Mouse (Mus musculus): ENCODE results near the gene Apoo. TPM values are rescaled to one million over a fixed set of nuclear protein-coding genes. Genes with fewer than 3 reads are reported as not detected.
"Not testable (repeated sequence)": the region's sequence is repeated elsewhere in the genome, so short reads cannot be mapped to it uniquely, and the experiment has no call there.

Apoo gene
- polyA plus RNA-seq (2015; fragmentation: Nextera tagmentation; extraction: Ambion mirVana), result 69.4 and 83.4 TPM in 2 replicates

GRCm38 (mm10) chrX:94366670-94367241 lies at the start of gene Apoo, which contains the start of gene Fam90a1b:
Apoo (plus strand) TSS chrX:94367117.
Fam90a1b (minus strand) TSS chrX:94366777.
- H3K9ac ChIP-seq (ENCODE audit: low read length), result peak within 1 kb of the TSS; percentile 72
- peak within 1 kb of the TSS; percentile 53 for H3K4me2 ChIP-seq (ENCODE audit: low read depth, low read length)
- no peaks in the 10 kb centered on the region for H3K9me3 ChIP-seq (replicated peaks; ENCODE audit: control insufficient read depth, low read length)
- 20% methylated on average over 46 of the region's 46 CpGs for WGBS
- peak; percentile 99 for ATAC-seq (ENCODE audit: insufficient read depth, low FRiP score)
- H3K4me1 ChIP-seq (ENCODE audit: control insufficient read depth, insufficient read depth, low read length), result 0 out of 2 replicates have a peak, but pooled peaks cover 4% of the 10 kb centered on the region
- H3K27ac ChIP-seq (ENCODE audit: low read length), result peak within 1 kb of the TSS; percentile 38
- no peaks in the 10 kb centered on the region for H3K36me3 ChIP-seq (ENCODE audit: control insufficient read depth, insufficient read depth, low read length)
- peak within 1 kb of the TSS; percentile 68 for H3K4me3 ChIP-seq (replicated peaks; ENCODE audit: low read length)
- H3K27me3 ChIP-seq (ENCODE audit: control insufficient read depth, insufficient read depth, low read length), result peaks cover 35% of the 10 kb centered on the region

- H3K4me3 ChIP-seq (replicated peaks; ENCODE audit: low read length), result no peak overlapping the region
- H3K9ac ChIP-seq (ENCODE audit: low read length), result no peak overlapping the region
- peaks cover 17% of the 10 kb centered on the region for H3K27me3 ChIP-seq (ENCODE audit: control insufficient read depth, insufficient read depth, low read length)
- no peaks in the 10 kb centered on the region for H3K36me3 ChIP-seq (ENCODE audit: control insufficient read depth, insufficient read depth, low read length)
- no peak for ATAC-seq (ENCODE audit: insufficient read depth, low FRiP score)
- WGBS, result 76% methylated on average over 11 of the region's 11 CpGs
- no peak overlapping the region for H3K4me2 ChIP-seq (ENCODE audit: low read depth, low read length)
- H3K27ac ChIP-seq (ENCODE audit: low read length), result no peak overlapping the region
- no peaks in the 10 kb centered on the region for H3K9me3 ChIP-seq (replicated peaks; ENCODE audit: control insufficient read depth, low read length)
- no peaks in the 10 kb centered on the region for H3K4me1 ChIP-seq (ENCODE audit: control insufficient read depth, insufficient read depth, low read length)
These were observed 45.6 kb upstream of the Apoo start for GRCm38 (mm10) chrX:94321036-94321902.

- not testable (repeated sequence) for H3K9me3 ChIP-seq (replicated peaks; ENCODE audit: control insufficient read depth, low read length); ATAC-seq (ENCODE audit: insufficient read depth, low FRiP score); H3K4me3 ChIP-seq (replicated peaks; ENCODE audit: low read length); H3K36me3 ChIP-seq (ENCODE audit: control insufficient read depth, insufficient read depth, low read length); H3K9ac ChIP-seq (ENCODE audit: low read length); H3K4me2 ChIP-seq (ENCODE audit: low read depth, low read length); H3K4me1 ChIP-seq (ENCODE audit: control insufficient read depth, insufficient read depth, low read length); H3K27ac ChIP-seq (ENCODE audit: low read length)
- WGBS, result 93% methylated on average over 4 of the region's 4 CpGs
- peaks cover 18% of the 10 kb centered on the region; the same call in 1 of the 2 replicates for H3K27me3 ChIP-seq (ENCODE audit: control insufficient read depth, insufficient read depth, low read length)
These were observed 23.3 kb upstream of the Apoo start for GRCm38 (mm10) chrX:94343638-94344037.

GRCm38 (mm10) chrX:94365381-94365925 lies 1.5 kb upstream of the Apoo start:
- Histone ChIP-seq H3K27ac (ENCODE audit: low read length) (no peak overlapping the region), H3K36me3 (ENCODE audit: control insufficient read depth, insufficient read depth, low read length) (no peaks in the 10 kb centered on the region), H3K27me3 (ENCODE audit: control insufficient read depth, insufficient read depth, low read length) (peaks cover 35% of the 10 kb centered on the region), H3K4me3 (replicated peaks; ENCODE audit: low read length) (peak overlapping the region; percentile 39; the same call in 1 of the 2 replicates), H3K9me3 (replicated peaks; ENCODE audit: control insufficient read depth, low read length) (no peaks in the 10 kb centered on the region), H3K4me2 (ENCODE audit: low read depth, low read length) (peak overlapping the region; percentile 53), H3K4me1 (ENCODE audit: control insufficient read depth, insufficient read depth, low read length) (0 out of 2 replicates have a peak, but pooled peaks cover 4% of the 10 kb centered on the region), H3K9ac (ENCODE audit: low read length) (no peak overlapping the region)
- no peak for ATAC-seq (ENCODE audit: insufficient read depth, low FRiP score)
- 26% methylated on average over 14 of the region's 14 CpGs for WGBS

DNA sequence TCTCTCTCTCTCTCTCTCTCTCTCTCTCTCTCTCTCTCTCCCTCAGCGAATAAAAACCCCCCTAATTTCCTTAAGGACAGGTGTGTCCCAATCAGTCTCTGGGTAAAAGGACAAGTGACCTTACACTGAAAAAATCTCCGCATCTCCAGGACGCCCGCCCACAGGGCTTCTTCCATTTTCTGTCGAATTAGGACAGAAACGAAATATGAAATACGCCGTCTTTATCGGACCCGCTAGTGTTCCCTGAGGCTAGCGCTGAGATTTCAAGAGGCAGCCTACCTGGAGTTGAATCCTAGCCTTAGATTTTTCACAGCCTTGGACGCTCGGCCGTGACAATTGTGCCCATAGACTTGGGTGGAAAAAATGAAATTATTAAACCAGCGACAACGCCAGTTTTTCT lies 888 bp upstream of the Apoo start:
- peak overlapping the region; percentile 53 for H3K4me2 ChIP-seq (ENCODE audit: low read depth, low read length)
- H3K4me1 ChIP-seq (ENCODE audit: control insufficient read depth, insufficient read depth, low read length), result 0 out of 2 replicates have a peak, but pooled peaks cover 4% of the 10 kb centered on the region
- no peak for ATAC-seq (ENCODE audit: insufficient read depth, low FRiP score)
- H3K9ac ChIP-seq (ENCODE audit: low read length), result no peak overlapping the region
- no peak overlapping the region for H3K27ac ChIP-seq (ENCODE audit: low read length)
- no peaks in the 10 kb centered on the region for H3K9me3 ChIP-seq (replicated peaks; ENCODE audit: control insufficient read depth, low read length)
- peaks cover 35% of the 10 kb centered on the region for H3K27me3 ChIP-seq (ENCODE audit: control insufficient read depth, insufficient read depth, low read length)
- no peaks in the 10 kb centered on the region for H3K36me3 ChIP-seq (ENCODE audit: control insufficient read depth, insufficient read depth, low read length)
- WGBS, result 23% methylated on average over 16 of the region's 16 CpGs
- H3K4me3 ChIP-seq (replicated peaks; ENCODE audit: low read length), result peak overlapping the region; percentile 39

DNA sequence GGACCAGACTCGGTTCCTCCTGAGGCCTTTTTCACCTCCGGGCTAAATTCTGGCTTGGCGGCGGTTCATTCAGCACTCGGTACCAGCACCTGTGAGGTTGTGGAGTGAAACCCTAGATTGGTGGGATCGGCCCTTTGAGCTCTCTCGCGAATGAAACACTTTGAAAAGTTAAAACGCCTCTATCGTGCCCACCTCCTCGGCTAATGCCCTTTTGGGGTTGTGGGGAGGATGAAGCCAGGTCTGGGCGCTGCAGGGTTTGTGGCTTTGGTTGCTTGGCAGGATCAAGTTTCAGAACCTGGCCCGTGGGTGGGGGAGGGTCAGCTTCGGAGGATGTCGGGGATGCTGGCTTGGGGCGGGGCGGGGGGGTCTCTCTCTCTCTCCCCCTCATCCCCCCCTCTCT lies 331 bp downstream of the Apoo start:
- Histone ChIP-seq H3K27ac (ENCODE audit: low read length) (peak overlapping the region; percentile 38), H3K4me2 (ENCODE audit: low read depth, low read length) (peak overlapping the region; percentile 52), H3K4me3 (replicated peaks; ENCODE audit: low read length) (peak overlapping the region; percentile 68), H3K9me3 (replicated peaks; ENCODE audit: control insufficient read depth, low read length) (no peaks in the 10 kb centered on the region), H3K9ac (ENCODE audit: low read length) (peak overlapping the region; percentile 72), H3K4me1 (ENCODE audit: control insufficient read depth, insufficient read depth, low read length) (0 out of 2 replicates have a peak, but pooled peaks cover 4% of the 10 kb centered on the region), H3K27me3 (ENCODE audit: control insufficient read depth, insufficient read depth, low read length) (peaks cover 35% of the 10 kb centered on the region), H3K36me3 (ENCODE audit: control insufficient read depth, insufficient read depth, low read length) (no peaks in the 10 kb centered on the region)
- ATAC-seq (ENCODE audit: insufficient read depth, low FRiP score), result peak; percentile 6; the same call in 1 of the 2 replicates
- 18% methylated on average over 17 of the region's 17 CpGs for whole genome bisulfite sequencing

- Histone ChIP-seq H3K9me3 (replicated peaks; ENCODE audit: control insufficient read depth, low read length) (no peaks in the 10 kb centered on the region), H3K27me3 (ENCODE audit: control insufficient read depth, insufficient read depth, low read length) (peaks cover 8% of the 10 kb centered on the region; the same call in 1 of the 2 replicates), H3K4me1 (ENCODE audit: control insufficient read depth, insufficient read depth, low read length) (no peaks in the 10 kb centered on the region), H3K4me2 (ENCODE audit: low read depth, low read length) (no peak overlapping the region), H3K4me3 (replicated peaks; ENCODE audit: low read length) (no peak overlapping the region), H3K9ac (ENCODE audit: low read length) (no peak overlapping the region), H3K27ac (ENCODE audit: low read length) (no peak overlapping the region), H3K36me3 (ENCODE audit: control insufficient read depth, insufficient read depth, low read length) (no peaks in the 10 kb centered on the region)
- ATAC-seq (ENCODE audit: insufficient read depth, low FRiP score), result no peak
- WGBS, result 73% methylated on average over 5 of the region's 5 CpGs
These were observed 11.8 kb downstream of the Apoo start for GRCm38 (mm10) chrX:94378734-94379133.

DNA sequence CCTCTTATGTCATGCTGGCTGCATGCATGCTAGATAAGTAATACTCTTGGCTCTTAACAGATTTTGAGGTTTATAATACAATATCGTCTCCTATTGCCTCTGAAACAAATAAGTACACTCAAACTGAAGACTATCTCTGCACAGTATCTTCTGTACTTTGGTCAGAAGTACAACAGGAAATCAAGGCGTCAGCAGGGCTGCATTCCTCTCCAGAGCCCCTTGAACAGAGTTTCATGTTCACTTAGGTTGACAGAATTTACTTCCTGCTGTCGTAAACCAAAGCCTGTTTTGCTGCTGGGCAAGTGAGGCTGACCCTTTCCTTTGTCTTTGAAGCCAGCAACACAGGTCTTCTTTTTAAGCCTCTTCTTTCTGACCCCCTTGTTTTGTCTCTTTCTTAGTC lies 42.1 kb downstream of the Apoo start:
- H3K4me3 ChIP-seq (replicated peaks; ENCODE audit: low read length), result no peak overlapping the region
- H3K9me3 ChIP-seq (replicated peaks; ENCODE audit: control insufficient read depth, low read length), result no peaks in the 10 kb centered on the region
- no peaks in the 10 kb centered on the region for H3K4me1 ChIP-seq (ENCODE audit: control insufficient read depth, insufficient read depth, low read length)
- H3K27me3 ChIP-seq (ENCODE audit: control insufficient read depth, insufficient read depth, low read length), result no peaks in the 10 kb centered on the region; the same call in 1 of the 2 replicates
- H3K9ac ChIP-seq (ENCODE audit: low read length), result no peak overlapping the region
- no peak overlapping the region for H3K27ac ChIP-seq (ENCODE audit: low read length)
- no peaks in the 10 kb centered on the region for H3K36me3 ChIP-seq (ENCODE audit: control insufficient read depth, insufficient read depth, low read length)
- no peak for ATAC-seq (ENCODE audit: insufficient read depth, low FRiP score)
- H3K4me2 ChIP-seq (ENCODE audit: low read depth, low read length), result no peak overlapping the region
- 48% methylated on average over 3 of the region's 3 CpGs for WGBS

GRCm38 (mm10) chrX:94420210-94420609 lies 53.3 kb downstream of the Apoo start:
- H3K4me1 ChIP-seq (ENCODE audit: control insufficient read depth, insufficient read depth, low read length), result no peaks in the 10 kb centered on the region
- no peaks in the 10 kb centered on the region for H3K36me3 ChIP-seq (ENCODE audit: control insufficient read depth, insufficient read depth, low read length)
- no peak overlapping the region for H3K4me2 ChIP-seq (ENCODE audit: low read depth, low read length)
- H3K4me3 ChIP-seq (replicated peaks; ENCODE audit: low read length), result no peak overlapping the region
- no peak overlapping the region for H3K9ac ChIP-seq (ENCODE audit: low read length)
- 87% methylated on average over 2 of the region's 2 CpGs for WGBS
- H3K27ac ChIP-seq (ENCODE audit: low read length), result no peak overlapping the region
- peaks cover 10% of the 10 kb centered on the region; the same call in 1 of the 2 replicates for H3K27me3 ChIP-seq (ENCODE audit: control insufficient read depth, insufficient read depth, low read length)
- no peak for ATAC-seq (ENCODE audit: insufficient read depth, low FRiP score)
- H3K9me3 ChIP-seq (replicated peaks; ENCODE audit: control insufficient read depth, low read length), result no peaks in the 10 kb centered on the region

Measured in stomach, embryonic 16.5 days (tissue).